Mouse (Mus musculus) embryo, embryonic 10 days (tissue): ENCODE results near the gene Palm2.

Experiments used
- DNase-seq: peaks from one replicate; pipeline ENCODE4 v3.0.0-alpha.2; 2015; ENCODE audit warnings: low spot score

Gene Palm2

DNA sequence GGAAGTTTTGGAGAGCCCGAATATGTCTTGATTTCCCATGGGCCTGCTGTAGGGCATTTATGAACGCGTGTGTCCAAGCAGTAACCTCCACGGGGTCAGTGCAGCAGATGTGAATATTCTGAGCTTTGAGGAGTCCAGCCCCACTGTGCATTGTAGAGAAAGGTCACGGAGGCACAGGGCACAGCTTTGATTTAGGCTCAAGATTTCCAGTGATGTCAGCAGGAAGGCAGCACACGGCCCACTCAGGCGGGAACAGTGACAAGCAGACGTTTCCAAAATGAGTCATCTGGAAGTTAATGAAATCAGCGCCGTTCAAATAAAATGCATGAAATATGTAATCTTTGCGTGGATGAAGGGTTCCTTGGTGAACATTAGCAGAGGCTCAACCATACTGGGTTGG is 323.9 kb downstream of the Palm2 start:
- peak; percentile 57 for DNase-seq
